Mouse (Mus musculus): ENCODE results near the gene Macrod1.

DNA sequence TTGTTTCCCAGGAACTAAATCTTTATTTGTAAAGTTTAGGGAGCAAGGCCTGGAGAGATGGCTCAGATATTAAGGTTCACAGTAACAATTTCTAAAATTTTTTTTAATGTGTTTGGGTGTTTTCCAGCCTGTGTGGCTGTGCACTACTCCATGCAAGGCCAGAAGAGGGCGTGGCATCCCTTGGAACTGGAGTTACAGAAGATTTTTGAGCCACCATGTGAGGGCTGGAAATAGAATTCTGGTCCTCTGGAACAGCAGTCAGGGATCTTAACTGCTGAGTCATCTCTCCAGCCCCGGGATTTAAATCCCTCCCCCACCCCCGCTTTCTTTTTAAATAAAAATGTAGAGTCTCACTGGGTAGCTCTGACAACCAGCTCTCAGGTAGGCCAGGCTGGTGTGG is 1.4 kb upstream of the Macrod1 start:
- TF ChIP-seq CTCF (IDR thresholded peaks at IDR 0.05; ENCODE audit: low read depth, low read length) (peak; percentile 41), EP300 (IDR thresholded peaks at IDR 0.05; ENCODE audit: insufficient read depth, low read depth, low read length) (no peak)
